Mouse (Mus musculus): ENCODE measurements at regions not wholly inside any gene's neighbourhood (a gene's known extent, or its start where the extent isn't known, plus 50 kb on each side); places are given as distances from the start of the nearest gene placed in this dataset.
A peak's percentile ranks its signal among the peaks of the same experiment; 100 is the strongest.

DNA sequence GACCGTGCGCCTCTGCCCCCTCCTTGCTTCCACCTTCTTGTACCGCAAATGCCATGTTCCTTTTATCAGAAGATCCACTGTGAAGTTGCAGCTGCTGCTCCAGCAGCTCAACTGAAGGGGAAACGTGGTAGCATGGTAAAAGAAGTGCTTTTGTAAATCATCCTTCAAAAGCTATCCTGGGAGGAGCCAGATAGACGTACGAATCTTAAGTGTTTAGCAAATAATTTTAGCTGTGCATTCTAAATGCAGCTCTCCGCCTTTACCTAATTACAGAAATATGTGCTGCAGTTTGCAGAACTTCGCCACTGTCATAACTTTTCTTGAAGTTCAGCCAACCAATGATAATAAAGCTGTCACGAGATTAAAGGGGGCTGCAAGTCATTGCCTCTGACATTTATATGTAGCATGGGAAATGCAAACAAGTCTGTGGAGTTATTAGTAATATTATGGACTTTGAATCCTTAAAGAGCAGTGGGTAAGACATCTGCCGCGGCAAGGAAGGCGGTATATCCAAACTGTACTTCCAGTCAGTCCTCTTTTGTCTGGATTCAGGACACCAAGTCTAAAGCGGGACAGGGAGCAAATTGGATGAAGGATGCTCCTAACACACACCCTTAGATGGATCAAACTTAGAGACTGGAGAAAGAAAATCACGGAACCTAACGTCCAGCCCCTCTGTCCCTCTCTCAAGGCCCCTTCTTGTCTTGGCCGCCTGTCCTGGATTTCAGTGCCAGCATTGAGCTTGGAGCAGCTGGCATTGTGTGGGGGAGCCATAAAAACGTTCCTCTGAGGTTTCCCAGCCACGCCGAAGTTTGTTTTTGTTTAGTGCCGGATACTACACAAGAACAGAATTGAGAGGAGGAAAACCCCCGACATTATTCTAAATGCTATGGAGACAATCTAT, 320.7 kb downstream of the Epha7 start:
- no peak for DNase-seq (ENCODE audit: extremely low spot score)

DNA sequence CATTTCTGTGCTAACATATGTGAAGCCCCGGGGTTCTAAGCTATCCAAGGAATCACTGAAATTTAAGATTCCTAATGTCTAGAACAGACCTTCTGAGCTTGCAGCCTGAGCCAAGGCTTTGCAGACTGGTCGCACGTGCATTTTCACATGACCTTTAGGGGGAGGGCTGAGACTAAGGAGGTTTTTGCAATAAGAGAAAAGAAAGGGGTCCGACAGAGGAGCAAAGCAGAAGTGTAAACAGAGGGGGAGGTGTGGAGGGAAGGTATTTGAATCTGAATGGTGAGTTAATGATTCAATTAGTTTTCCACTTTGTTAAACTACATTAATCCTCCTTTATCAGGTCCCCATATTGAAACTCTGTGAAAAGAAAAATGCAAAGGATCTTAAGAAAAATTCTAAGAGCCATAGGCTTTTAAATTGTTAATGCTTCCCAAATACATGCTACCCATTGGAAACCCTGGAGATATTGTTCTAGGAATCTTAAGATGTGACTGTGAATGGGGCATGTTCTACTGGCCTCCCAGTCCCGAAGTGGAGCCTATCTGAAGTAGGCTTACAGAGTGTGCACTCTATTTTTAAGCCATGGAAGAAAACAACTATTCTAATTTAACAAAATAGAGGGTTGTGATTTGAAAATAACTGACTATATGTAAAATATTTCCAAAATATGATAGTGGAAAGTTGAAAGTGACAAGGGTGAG, 322.9 kb downstream of the Epha7 start:
- DNase-seq (ENCODE audit: extremely low spot score), result peak; percentile 33

DNA sequence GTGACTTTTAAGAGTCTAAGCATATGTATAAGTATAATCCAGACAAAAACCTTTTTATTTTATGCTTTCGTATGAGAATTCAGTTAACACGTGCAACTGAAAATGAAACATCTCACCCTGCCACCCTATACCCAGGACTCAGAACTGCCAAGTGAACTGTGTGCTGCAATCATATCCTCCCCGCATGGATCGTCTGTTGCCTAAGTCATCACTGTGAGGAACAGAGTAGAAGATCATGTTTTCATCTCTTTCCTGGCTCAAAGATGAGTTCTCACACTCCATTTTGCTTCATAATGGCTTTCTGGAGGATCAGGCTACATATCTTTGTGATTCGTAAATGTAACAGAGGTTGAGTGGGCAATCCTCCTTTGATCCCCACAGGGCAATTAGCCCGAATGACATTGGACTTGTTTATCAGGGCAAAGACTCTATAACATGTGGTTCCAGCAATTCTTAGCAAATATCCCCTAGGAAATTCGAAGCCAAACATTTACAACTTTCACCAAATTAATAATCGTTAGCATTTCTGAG, 325.9 kb downstream of the Epha7 start:
- no peak for DNase-seq (ENCODE audit: extremely low spot score)

DNA sequence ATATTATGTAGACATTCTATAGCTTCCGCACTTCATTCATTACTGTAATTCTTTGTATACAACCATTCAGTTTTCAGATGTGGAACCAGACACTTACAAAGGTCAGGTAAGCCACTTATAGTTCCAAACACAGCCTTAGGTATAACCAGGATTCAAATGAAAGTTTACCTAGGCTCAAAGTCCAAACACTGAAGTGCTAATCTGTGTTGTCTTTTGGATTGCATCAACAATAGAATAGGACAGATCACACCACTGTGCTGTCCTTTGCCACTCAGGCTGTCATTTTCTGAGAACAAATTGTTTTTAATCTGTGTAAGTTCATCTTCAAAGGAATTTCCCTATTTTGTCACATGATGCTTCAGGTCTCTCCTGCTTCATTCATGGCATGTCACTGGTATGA, 330.5 kb downstream of the Epha7 start:
- DNase-seq (ENCODE audit: extremely low spot score), result no peak

DNA sequence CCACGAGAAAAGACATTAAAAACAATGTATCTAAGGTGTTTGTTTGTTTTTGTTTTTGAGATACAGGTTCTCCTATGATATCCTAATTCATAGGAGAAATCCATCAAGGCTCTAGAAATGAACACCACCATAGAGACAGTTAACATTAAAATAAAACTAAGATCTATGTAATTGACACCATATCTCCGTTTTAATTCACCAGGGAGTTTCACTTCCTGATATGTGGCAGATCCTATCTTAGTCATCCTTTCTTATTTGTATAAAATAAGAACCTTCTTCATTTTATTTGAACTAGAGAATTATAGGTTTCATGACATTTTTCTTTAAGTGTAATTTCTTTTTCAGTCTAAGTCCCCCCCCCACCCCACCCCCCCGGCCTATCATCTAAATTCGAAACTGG, 332.3 kb downstream of the Epha7 start:
- DNase-seq (ENCODE audit: extremely low spot score), result no peak

DNA sequence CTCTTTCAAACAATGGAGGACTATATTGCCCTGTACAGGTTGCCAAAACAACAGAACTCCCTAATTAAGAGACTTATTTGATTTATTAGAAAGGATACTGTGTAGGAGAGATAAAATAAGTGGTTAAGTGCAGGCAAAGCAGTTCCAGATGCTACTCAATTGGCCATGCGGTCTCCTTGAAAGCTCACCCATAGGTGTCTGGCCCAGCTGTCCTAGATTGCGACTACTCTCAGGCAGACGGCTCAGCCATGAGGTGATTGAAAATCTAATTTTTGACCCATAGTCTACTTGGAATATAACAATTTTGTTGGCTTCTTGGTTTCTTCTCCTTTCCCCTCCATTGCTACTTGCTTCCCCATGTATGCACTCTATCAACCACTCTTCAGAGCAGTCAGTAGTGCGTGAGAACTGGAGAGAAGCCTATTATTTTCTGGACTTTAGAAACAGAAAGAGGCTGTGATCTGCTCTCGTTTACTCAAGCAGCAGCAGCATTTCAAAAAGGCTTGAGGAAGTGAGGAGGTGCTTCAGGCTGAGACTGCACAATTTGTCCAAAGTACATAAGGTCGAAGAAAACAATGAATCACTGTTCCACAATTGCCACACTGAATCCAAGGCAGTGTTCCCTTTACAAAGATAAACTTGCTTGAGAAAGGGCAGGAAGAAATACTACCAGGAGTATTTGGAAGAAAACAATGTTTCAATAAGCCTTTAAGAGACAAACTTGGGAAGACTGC, 339.4 kb downstream of the Epha7 start:
- DNase-seq (ENCODE audit: extremely low spot score), result no peak

DNA sequence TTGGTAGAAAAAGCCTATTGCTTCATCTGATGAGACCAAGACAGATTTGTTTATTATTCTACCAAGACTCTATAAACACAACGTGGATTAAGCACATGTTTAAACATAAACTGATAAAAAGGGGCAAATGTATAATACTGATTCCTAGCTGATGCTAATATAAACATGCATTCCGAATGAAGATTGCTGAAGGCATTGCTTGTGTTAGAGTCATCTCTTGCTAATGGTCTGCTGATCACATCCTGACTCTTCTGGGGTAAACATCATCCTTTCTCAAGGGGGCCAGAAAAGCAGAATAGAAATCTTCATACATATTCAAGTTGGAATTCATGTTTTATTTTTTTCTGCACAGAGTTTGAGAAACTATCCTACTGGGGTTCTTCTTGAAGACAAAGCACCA, 369.6 kb downstream of the Epha7 start:
- no peak for DNase-seq (ENCODE audit: extremely low spot score)

DNA sequence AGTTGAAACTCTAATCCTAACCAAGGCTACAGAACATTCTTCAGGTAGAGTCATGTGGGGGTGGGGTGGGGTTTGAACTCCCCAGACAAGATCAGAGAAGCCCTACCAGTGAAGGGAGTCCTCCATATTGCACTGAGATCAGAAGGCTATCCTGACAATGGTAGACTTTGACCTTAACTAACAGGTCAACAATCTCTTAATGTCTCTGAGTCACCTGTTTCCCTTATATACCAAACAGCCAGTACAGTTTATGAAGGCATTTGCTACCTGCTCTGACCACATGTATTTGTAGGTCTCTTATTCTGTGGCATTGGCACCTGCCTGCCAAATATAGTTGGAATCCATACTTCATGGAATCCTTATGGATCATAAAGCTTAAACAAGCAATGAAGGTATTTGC, 370.5 kb downstream of the Epha7 start:
- DNase-seq (ENCODE audit: extremely low spot score), result no peak

DNA sequence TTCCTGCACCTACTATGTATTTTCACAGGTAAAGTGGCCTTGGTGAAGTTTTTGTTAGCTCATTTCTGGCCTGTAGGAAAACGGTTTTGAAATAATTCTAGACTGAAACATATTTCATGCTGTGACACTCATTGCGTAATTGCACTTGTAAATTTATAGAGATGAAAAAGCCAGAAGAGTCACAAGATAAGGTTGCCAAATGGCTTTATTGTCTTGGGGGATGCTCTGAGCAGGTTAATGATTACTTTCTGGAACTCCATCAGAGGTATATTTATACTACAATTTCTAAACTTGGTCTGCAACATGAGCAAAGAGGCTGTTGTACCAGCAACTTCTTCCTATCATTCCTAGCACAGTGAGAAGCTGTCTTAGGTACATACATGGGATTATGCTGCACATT, 370.9 kb downstream of the Epha7 start:
- no peak for DNase-seq (ENCODE audit: extremely low spot score)

DNA sequence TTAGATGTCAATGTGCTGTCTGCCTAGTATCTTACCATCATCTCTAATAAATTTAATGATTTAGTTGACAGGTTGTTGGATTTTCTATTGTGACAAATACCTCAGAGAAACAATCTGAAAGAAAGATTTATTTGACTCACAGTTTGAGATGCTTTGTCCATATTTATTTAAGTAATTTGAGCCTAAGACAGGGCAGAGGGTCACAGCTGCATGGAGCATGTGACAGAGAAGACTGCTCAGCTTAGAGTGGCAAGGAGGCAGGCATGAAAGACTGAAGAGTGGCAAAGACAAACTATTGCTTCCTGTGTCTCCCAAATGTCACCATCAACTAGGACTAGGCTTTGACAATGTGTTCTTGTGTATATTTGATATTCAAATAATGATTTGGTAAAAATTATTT, 388.0 kb downstream of the Epha7 start:
- DNase-seq (ENCODE audit: extremely low spot score), result peak; percentile 19

All from embryo, embryonic 9.5 days (tissue).